Mouse (Mus musculus): ENCODE data around the gene Rcc1. TPM values are rescaled to one million over a fixed set of nuclear protein-coding genes. Genes with fewer than 3 reads are reported as not detected.
A peak's percentile ranks its signal among the peaks of the same experiment; 100 is the strongest.

The Rcc1 gene
- polyA plus RNA-seq, 1 experiment from 2014 or later: 160 TPM

DNA sequence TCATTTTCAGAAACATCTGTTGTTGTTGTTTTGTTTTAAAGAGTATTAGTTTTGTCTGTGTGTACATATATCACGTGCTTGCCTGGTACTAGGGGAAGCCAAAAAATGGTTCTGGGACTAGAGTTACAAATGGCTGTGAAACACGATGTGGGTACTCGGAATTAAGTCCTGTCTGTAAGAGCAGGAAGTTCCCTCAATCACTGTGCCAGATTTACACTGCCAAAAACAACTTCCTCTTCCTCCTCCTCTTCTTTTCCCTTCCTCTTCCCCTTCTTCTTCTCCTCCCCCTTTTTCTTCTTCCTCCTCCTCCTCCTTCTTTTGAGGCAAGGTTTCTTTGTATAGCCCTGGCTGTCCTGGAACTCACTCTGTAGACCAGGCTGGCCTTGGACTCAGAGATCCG lies 28.9 kb upstream of the Rcc1 start:
- H3K4me3 ChIP-seq: no peak overlapping the region
- H3K36me3 ChIP-seq (replicated peaks): peaks cover 85% of the 10 kb centered on the region
- no peak overlapping the region for H3K27ac ChIP-seq (replicated peaks)
- no peak for DNase-seq (ENCODE audit: low spot score)
- no peaks in the 10 kb centered on the region for H3K9me3 ChIP-seq
- 88% methylated on average over 4 of the region's 4 CpGs for WGBS
- no peaks in the 10 kb centered on the region for H3K27me3 ChIP-seq (replicated peaks; ENCODE audit: low read depth, poor library complexity, severe bottlenecking)
- no peaks in the 10 kb centered on the region for H3K4me1 ChIP-seq

DNA sequence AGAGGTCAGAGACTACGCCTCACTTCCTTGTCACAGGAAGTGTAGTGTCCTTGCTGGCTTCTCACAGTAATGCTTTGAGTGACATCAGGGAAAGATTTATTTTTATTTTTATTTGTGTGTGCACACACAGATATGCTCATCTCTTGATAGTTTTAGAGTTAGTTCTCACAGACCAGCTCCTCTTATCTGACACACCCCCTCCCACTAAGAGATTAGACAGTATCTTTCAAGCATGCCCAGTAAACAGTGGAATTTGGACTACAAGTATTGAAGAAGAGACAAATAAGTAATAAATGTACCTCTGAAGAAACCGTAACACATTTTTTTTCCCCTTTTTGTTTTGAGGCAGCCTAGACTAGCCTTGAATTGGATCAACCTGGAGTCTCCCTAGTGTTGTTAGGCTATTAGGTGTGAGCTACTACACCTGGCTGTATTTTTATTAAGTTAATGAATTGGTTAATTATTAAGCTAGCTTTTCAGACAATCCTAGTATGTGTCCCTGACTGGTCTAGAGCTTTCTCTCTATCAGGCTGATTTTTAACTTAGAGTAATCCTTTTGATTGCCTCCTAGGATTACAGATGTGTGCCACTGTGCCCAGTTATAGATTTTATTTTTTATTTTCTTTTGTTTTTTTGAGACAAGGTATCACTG lies 27.7 kb upstream of the Rcc1 start:
- H3K27ac ChIP-seq (replicated peaks): no peak overlapping the region
- H3K4me3 ChIP-seq: no peak overlapping the region
- 92% methylated on average over 2 of the region's 2 CpGs for WGBS
- peaks cover 86% of the 10 kb centered on the region for H3K36me3 ChIP-seq (replicated peaks)
- DNase-seq (ENCODE audit: low spot score): no peak
- no peaks in the 10 kb centered on the region for H3K4me1 ChIP-seq
- no peaks in the 10 kb centered on the region for H3K9me3 ChIP-seq
- H3K27me3 ChIP-seq (replicated peaks; ENCODE audit: low read depth, poor library complexity, severe bottlenecking): no peaks in the 10 kb centered on the region

DNA sequence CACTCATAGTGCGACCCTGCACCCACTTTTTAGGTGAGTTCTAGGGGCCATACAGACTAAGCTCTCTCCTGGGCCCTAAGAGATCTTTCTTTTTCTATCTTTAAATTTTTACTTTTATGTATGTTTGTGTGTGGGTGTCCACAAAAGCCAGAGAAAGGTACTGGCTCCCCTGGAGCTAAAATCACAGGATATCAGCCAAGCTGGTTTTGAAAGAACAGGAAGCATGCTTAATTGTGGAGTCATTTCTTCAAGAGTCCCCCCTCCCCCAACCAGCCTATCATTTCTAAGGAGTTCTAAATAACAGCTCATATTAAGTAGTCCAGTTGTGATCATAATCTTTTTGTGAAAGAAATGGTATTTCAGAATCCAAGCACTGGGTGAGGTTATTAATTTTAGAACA lies 20.4 kb upstream of the Rcc1 start:
- DNase-seq (ENCODE audit: low spot score): no peak
- H3K36me3 ChIP-seq (replicated peaks): peaks cover 98% of the 10 kb centered on the region
- H3K4me1 ChIP-seq: no peaks in the 10 kb centered on the region
- WGBS: 82% methylated on average over 1 of the region's 1 CpGs
- no peak overlapping the region for H3K4me3 ChIP-seq
- H3K9me3 ChIP-seq: no peaks in the 10 kb centered on the region
- no peak overlapping the region for H3K27ac ChIP-seq (replicated peaks)
- H3K27me3 ChIP-seq (replicated peaks; ENCODE audit: low read depth, poor library complexity, severe bottlenecking): no peaks in the 10 kb centered on the region

DNA sequence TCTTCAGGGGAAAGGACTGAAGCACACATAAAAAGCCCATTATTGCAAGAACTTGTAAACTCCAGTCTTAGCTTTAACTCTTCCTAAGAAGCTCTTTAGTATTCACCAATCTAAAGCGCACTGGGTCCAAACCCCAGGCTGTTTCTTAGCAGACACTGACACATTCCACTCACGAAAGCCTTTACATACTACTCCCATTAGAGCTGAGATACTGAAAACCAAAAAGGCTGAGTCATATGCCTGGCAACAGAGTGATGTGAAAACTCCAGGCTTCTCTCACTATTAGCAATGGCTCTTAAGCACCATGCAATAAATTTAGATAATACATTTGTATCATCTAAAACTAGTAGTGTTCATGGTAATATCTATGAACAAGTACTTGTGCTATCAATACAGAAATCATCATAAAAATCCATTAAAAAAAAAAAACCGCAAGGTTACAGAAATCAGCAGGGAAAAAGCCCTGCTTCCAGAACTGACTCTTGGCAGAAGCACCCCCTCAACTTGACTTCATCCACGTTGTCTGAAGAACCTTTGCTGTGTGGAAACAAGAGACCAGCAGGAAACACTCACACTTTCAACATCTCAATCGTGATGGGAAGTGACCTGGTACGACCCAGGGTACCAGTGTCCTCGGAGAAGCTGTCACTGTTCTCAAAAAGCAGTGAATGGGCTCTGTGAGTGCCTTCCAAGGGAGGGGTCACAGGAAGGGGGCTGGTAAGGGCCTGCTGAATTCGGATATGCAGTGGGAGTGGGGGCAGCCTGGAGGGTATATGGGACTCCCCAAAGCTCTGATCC lies 16.7 kb upstream of the Rcc1 start:
- Histone ChIP-seq H3K27ac (replicated peaks) (no peak overlapping the region), H3K4me3 (no peak overlapping the region), H3K9me3 (no peaks in the 10 kb centered on the region), H3K36me3 (replicated peaks) (peaks cover 100% of the 10 kb centered on the region), H3K4me1 (no peaks in the 10 kb centered on the region), H3K27me3 (replicated peaks; ENCODE audit: low read depth, poor library complexity, severe bottlenecking) (no peaks in the 10 kb centered on the region)
- WGBS: 81% methylated on average over 8 of the region's 8 CpGs
- no peak for DNase-seq (ENCODE audit: low spot score)

DNA sequence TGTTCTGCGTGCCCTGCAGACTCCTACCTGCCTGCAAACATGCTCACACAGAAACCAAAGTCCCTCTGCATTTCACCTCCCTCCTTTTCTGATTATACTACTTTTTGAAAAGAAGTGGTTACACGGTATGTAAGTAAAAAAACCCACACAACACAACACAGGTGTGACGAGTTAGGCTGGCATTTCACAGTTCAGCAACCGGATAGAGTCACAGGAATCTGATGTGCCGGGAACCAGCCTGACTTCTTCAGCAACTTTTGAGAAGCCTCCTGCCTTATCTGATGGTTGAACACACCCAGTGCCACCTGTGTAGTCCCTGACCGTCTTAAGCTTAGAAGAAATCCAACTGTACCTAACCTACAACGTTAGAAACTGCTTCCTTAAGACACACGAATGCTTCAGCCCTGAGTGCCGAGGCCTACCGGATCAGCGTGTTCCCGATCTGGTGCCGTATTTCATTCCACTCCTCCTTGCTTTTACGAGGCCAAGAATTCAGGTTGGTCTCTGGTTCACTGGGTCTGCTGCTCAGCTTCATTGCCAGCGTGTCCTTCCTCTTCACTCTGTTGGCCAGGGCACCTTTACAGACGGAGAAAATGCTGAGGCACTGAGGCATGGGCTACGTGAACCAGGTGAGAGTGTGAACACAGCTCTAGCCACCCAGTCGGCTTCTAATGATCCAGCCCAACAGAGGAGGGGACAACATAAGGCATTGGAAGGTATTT lies 14.2 kb upstream of the Rcc1 start:
- no peaks in the 10 kb centered on the region for H3K27me3 ChIP-seq (replicated peaks; ENCODE audit: low read depth, poor library complexity, severe bottlenecking)
- H3K36me3 ChIP-seq (replicated peaks): peaks cover 100% of the 10 kb centered on the region
- H3K27ac ChIP-seq (replicated peaks): no peak overlapping the region
- H3K4me3 ChIP-seq: no peak overlapping the region
- H3K4me1 ChIP-seq: no peaks in the 10 kb centered on the region
- no peaks in the 10 kb centered on the region for H3K9me3 ChIP-seq
- WGBS: 92% methylated on average over 18 of the region's 18 CpGs
- DNase-seq (ENCODE audit: low spot score): no peak

DNA sequence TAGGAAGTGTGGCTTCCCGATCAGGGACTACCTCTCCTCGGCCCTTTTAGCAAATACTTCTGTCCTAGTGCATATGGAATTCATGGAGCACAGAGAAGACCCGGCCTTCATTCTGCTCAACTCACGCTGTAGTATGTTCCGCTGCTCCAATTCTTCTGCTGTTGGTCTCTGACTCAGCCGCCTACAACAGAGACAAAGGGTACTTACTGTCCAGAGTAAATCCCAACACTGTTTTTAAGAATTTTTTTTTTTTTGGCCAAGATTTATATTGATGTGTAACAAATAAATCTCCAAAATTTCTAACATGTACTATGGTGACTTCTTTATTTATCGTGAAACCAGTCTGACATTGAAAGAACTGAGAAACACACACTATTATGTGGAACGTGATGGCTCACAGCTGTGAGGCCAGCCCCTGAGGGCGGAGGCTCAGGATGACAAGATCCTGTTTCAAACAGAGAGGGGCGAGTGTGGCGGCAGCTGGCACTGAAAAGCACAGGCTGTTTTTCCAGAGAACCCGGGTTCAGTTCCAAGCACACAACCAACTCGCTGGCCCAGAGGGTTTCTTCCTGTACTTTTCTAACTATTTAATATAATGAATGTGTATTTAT lies 12.2 kb upstream of the Rcc1 start:
- H3K4me1 ChIP-seq: no peaks in the 10 kb centered on the region
- no peak overlapping the region for H3K4me3 ChIP-seq
- 67% methylated on average over 13 of the region's 13 CpGs for WGBS
- H3K27ac ChIP-seq (replicated peaks): no peak overlapping the region
- DNase-seq (ENCODE audit: low spot score): peak; percentile 43
- H3K9me3 ChIP-seq: no peaks in the 10 kb centered on the region
- H3K27me3 ChIP-seq (replicated peaks; ENCODE audit: low read depth, poor library complexity, severe bottlenecking): no peaks in the 10 kb centered on the region
- H3K36me3 ChIP-seq (replicated peaks): peaks cover 96% of the 10 kb centered on the region

DNA sequence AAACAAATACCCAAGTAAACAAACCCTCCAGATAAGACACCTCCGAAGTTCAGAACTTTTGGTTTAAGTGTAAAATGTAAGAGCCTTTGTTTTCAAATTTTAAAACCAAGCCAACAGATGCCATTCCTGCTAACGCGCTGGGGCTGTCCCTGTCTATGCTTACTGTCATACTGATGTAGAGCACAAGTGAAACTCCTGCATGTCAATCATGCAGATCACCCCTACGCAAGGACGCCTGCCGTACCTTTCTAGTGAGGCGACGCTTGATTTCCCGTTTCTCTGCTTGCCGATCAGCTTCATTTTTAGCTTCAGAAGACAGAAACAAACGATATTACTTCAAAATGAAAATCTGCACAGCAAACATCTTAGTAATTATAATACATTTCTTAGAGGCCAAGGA lies 10.1 kb upstream of the Rcc1 start:
- no peaks in the 10 kb centered on the region for H3K9me3 ChIP-seq
- no peaks in the 10 kb centered on the region for H3K4me1 ChIP-seq
- no peak overlapping the region for H3K4me3 ChIP-seq
- H3K27ac ChIP-seq (replicated peaks): no peak overlapping the region
- no peaks in the 10 kb centered on the region for H3K27me3 ChIP-seq (replicated peaks; ENCODE audit: low read depth, poor library complexity, severe bottlenecking)
- DNase-seq (ENCODE audit: low spot score): no peak
- WGBS: 95% methylated on average over 11 of the region's 11 CpGs
- peaks cover 96% of the 10 kb centered on the region for H3K36me3 ChIP-seq (replicated peaks)

DNA sequence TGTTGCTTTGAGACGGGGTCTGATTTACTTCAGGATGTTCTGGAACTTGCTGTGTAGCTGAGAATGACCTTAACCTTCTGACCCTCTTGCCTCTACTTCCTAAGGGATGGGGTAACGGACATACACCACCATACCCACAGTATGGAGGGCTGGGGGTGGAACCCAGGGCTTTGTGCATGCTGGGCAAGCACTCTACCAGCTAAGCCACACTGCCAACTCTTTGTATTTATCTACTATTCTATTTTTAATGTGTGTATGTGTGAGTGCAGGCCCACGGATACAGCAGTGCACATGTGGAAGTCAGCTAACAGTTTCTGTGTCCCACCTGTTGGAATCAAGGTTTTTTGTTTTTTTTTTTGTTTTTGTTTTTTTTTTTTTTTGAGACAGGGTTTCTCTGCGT lies 6.1 kb upstream of the Rcc1 start:
- DNase-seq (ENCODE audit: low spot score): no peak
- Histone ChIP-seq H3K4me3 (no peak overlapping the region), H3K27me3 (replicated peaks; ENCODE audit: low read depth, poor library complexity, severe bottlenecking) (no peaks in the 10 kb centered on the region), H3K9me3 (no peaks in the 10 kb centered on the region), H3K4me1 (no peaks in the 10 kb centered on the region), H3K36me3 (replicated peaks) (peaks cover 86% of the 10 kb centered on the region), H3K27ac (replicated peaks) (no peak overlapping the region)
- WGBS: 93% methylated on average over 4 of the region's 4 CpGs

DNA sequence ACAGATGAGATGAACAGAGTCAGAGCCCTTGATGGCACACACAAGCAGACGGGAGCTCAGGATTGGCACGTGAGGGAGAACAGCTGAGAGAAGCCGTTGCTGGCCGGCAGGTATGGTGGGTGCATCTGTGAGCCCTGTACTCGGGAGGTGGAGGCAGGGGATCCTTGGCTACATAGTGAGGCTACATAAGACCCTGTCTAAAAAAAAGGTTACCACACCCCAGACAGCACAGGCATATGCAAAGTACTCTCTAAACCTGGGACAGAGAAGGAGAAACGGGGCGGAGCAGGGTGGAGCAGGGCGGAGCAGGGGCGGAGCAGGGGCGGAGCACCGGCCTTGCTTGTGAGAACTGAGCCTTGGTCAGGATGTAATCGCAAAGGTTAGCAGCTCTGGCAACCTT lies 2.8 kb upstream of the Rcc1 start:
- DNase-seq (ENCODE audit: low spot score): no peak
- H3K36me3 ChIP-seq (replicated peaks): peaks cover 69% of the 10 kb centered on the region
- no peak overlapping the region for H3K27ac ChIP-seq (replicated peaks)
- no peaks in the 10 kb centered on the region for H3K9me3 ChIP-seq
- H3K4me1 ChIP-seq: peaks cover 17% of the 10 kb centered on the region
- no peaks in the 10 kb centered on the region for H3K27me3 ChIP-seq (replicated peaks; ENCODE audit: low read depth, poor library complexity, severe bottlenecking)
- 37% methylated on average over 12 of the region's 12 CpGs for WGBS
- H3K4me3 ChIP-seq: no peak overlapping the region

DNA sequence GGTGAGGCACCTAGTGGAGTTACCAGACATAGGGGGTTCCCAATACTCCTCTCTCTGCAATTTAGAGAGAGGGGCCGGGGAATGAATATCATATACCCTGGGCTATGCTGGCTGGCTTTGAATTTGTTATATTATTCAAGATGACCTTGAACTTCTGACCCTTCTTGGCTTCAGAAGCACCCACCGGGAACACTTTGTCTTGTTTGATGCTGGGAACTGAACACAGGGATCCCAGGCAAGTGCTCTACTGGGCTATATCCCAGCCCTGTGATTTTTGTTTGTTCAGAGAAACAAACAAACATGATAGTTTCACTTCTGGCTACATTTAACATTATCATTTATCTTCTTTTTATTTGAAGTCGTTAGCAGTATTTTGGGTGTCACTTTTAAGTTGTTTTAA lies 2.0 kb upstream of the Rcc1 start:
- no peak overlapping the region for H3K4me3 ChIP-seq
- H3K27me3 ChIP-seq (replicated peaks; ENCODE audit: low read depth, poor library complexity, severe bottlenecking): no peaks in the 10 kb centered on the region
- no peak for DNase-seq (ENCODE audit: low spot score)
- peaks cover 19% of the 10 kb centered on the region for H3K4me1 ChIP-seq
- H3K9me3 ChIP-seq: no peaks in the 10 kb centered on the region
- 86% methylated on average over 3 of the region's 3 CpGs for WGBS
- peaks cover 69% of the 10 kb centered on the region for H3K36me3 ChIP-seq (replicated peaks)
- no peak overlapping the region for H3K27ac ChIP-seq (replicated peaks)

DNA sequence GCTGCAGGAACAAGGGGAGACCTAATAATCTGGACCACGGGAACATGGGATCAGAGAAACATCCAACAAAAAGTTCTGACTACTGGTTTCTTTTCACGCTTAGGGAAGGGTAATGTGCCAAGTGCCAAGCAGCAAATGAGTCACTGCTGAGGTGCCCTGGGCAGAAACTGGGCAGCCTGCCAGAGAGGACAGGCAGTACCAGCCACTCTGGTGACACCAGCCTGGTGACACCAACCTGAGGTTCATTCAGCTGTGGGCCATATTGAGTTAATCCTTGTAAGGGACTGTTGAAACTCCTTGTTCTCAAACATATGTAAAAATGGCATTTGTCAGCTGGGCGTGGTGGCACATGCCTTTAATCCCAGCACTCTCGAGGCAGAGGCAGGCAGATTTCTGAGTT lies 1.2 kb upstream of the Rcc1 start:
- Histone ChIP-seq H3K9me3 (no peaks in the 10 kb centered on the region), H3K27ac (replicated peaks) (no peak overlapping the region), H3K36me3 (replicated peaks) (peaks cover 69% of the 10 kb centered on the region), H3K4me3 (no peak overlapping the region), H3K27me3 (replicated peaks; ENCODE audit: low read depth, poor library complexity, severe bottlenecking) (no peaks in the 10 kb centered on the region), H3K4me1 (peaks cover 19% of the 10 kb centered on the region)
- no peak for DNase-seq (ENCODE audit: low spot score)
- WGBS: 90% methylated on average over 4 of the region's 4 CpGs

DNA sequence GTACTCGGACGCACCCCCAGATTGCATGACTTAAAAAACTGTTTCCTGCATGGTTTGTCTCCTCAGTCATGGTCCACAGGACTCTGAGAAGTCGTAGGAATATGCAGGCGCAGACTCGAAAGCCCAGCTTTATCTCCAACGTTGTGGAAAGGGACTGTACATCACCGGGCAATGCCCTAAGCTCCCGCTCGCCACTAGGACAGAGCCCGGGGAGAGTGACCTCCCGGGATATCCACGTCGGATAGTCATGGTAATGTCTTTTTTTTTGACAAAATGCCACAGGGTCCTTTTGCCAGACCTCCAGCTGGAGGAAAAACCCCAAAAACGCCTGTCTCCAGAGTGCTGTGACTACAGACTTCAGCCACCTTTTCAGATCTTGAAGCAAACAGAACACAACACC lies 666 bp downstream of the Rcc1 start:
- Histone ChIP-seq H3K9me3 (no peaks in the 10 kb centered on the region), H3K4me3 (peak overlapping the region; percentile 86), H3K27ac (replicated peaks) (peak overlapping the region; percentile 94), H3K27me3 (replicated peaks; ENCODE audit: low read depth, poor library complexity, severe bottlenecking) (no peaks in the 10 kb centered on the region), H3K36me3 (replicated peaks) (peaks cover 56% of the 10 kb centered on the region), H3K4me1 (peaks cover 21% of the 10 kb centered on the region)
- under 1% methylated on average over 14 of the region's 14 CpGs for WGBS
- DNase-seq (ENCODE audit: low spot score): peak; percentile 26

All from embryonic facial prominence, embryonic 10.5 days (tissue).